Mouse (Mus musculus): ENCODE data around the gene Fbxl16. TPM values are rescaled to one million over a fixed set of nuclear protein-coding genes. Genes with fewer than 3 reads are reported as not detected.

The Fbxl16 gene
- polyA plus RNA-seq, 1 experiment, result 5.7 TPM

DNA sequence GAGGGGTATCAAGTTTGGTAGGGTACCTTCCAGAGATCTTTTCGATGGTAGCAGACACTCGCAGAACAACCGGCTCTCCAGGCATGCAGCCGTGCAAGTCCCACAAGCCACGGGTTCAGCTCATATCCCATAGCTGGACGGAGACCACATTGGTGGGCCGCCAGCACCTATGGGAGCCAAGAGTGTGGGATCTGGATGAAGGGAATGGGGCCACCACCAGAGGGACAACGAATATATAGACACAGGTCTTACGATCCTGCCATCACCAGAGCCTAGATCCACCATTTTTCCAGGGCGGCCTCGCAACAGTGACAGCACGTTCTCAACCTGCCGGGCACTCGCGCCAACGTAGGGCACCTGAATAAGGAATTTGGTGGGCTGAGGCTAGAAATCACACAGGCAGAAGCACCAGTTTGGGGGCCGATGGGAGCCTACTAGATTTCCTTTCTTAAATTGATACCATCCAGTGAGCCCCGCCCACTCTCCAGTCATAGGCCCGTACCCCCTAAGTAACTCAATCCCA, 17.5 kb upstream of the Fbxl16 start:
- Histone ChIP-seq H3K79me3 (ENCODE audit: low read depth) (peaks cover 7% of the 10 kb centered on the region), H3K36me3 (ENCODE audit: control insufficient read depth, insufficient read depth) (peaks cover 4% of the 10 kb centered on the region), H3ac (ENCODE audit: control insufficient read depth, insufficient read length, low read depth) (peak overlapping the region; percentile 85), H3K4me3 (ENCODE audit: insufficient read depth, poor library complexity, severe bottlenecking) (peak overlapping the region; percentile 79), H3K27me3 (ENCODE audit: control insufficient read depth, insufficient read depth, insufficient read length) (no peaks in the 10 kb centered on the region), H3K79me2 (ENCODE audit: control insufficient read depth, insufficient read depth) (peaks cover 26% of the 10 kb centered on the region)
- TF ChIP-seq CEBPB (IDR thresholded peaks at IDR 0.05; ENCODE audit: low read depth) (no peak), CTCF (IDR thresholded peaks at IDR 0.05; ENCODE audit: control insufficient read depth, insufficient read depth, insufficient read length) (no peak), MYOD1 (IDR thresholded peaks at IDR 0.05; ENCODE audit: control insufficient read depth, insufficient read length, low read depth) (no peak), MYOG (IDR thresholded peaks at IDR 0.05; ENCODE audit: control insufficient read depth, extremely low read depth, insufficient read length) (no peak), USF1 (IDR thresholded peaks at IDR 0.05; ENCODE audit: low read depth) (no peak), FOSL1 (IDR thresholded peaks at IDR 0.05; ENCODE audit: insufficient read depth, low read length, poor library complexity, severe bottlenecking) (no peak), MAX (IDR thresholded peaks at IDR 0.05) (no peak)

DNA sequence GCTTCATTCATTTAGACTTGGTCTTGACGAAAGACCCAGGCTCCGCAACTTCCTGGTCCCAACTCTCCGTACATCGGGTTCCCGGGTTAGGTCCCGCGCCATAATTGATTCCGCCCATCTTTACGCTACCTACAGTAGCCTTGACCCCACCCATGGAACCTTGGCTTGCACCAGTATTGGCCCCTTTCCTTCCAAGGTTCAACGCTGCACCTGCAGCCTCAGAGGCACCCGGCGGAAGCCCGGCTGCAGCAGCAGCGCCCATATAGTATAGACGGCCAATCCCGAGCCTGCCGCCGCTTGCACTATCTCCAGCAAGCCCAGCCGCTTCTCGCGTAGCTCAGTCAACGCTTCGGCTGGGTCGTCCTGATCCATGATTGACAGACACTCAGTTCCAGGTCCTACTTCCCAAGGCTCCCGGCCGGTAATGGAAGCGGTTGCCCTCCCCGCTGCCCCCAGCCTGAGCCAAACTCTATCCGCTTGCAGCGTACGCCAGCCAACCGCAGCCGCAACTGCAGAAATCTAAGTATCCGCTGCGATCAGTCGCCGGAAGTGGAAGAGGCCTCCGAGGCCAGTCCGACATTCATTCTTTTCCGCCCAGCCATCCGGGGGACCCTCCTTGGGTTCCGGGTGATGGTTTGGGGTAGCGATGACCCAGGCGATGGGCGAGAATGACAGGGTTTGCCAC, 16.9 kb upstream of the Fbxl16 start:
- TF ChIP-seq MYOG (IDR thresholded peaks at IDR 0.05; ENCODE audit: control insufficient read depth, extremely low read depth, insufficient read length), result no peak
- no peak for TF ChIP-seq MYOD1 (IDR thresholded peaks at IDR 0.05; ENCODE audit: control insufficient read depth, insufficient read length, low read depth)
- no peak for TF ChIP-seq USF1 (IDR thresholded peaks at IDR 0.05; ENCODE audit: low read depth)
- TF ChIP-seq CEBPB (IDR thresholded peaks at IDR 0.05; ENCODE audit: low read depth), result no peak
- TF ChIP-seq CTCF (IDR thresholded peaks at IDR 0.05; ENCODE audit: control insufficient read depth, insufficient read depth, insufficient read length), result no peak
- TF ChIP-seq FOSL1 (IDR thresholded peaks at IDR 0.05; ENCODE audit: insufficient read depth, low read length, poor library complexity, severe bottlenecking), result no peak
- no peak for TF ChIP-seq MAX (IDR thresholded peaks at IDR 0.05)
- Histone ChIP-seq H3K79me2 (ENCODE audit: control insufficient read depth, insufficient read depth) (peaks cover 30% of the 10 kb centered on the region), H3K4me3 (ENCODE audit: insufficient read depth, poor library complexity, severe bottlenecking) (peak overlapping the region; percentile 79), H3ac (ENCODE audit: control insufficient read depth, insufficient read length, low read depth) (peak overlapping the region; percentile 85), H3K27me3 (ENCODE audit: control insufficient read depth, insufficient read depth, insufficient read length) (no peaks in the 10 kb centered on the region), H3K36me3 (ENCODE audit: control insufficient read depth, insufficient read depth) (peaks cover 4% of the 10 kb centered on the region), H3K79me3 (ENCODE audit: low read depth) (peaks cover 7% of the 10 kb centered on the region)

DNA sequence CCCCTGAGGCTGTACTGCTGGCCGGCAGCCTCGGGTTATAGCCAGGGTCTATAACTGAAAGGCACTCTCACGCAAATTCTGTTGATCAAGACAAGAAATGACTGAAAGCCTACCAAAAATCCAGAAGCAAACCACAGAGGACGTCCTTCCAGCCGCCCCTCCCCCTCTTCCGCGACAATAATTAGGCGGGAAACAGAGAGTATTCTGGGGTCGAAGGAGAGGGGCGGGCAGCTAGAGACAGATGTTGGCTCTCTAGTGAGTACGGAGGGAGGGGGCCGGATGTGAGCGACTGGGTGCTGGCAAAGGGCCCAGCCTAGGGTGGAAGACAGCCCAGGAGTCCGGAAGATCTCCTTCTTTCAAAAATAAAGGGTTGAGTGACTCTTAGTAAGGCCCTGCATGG, 16.3 kb upstream of the Fbxl16 start, which contains the start of gene Fam173a:
Fam173a (minus strand) TSS at position 287 of the 400 bp plus-strand sequence.
- Histone ChIP-seq H3K79me2 (ENCODE audit: control insufficient read depth, insufficient read depth) (peaks cover 30% of the 10 kb centered on the region), H3K4me3 (ENCODE audit: insufficient read depth, poor library complexity, severe bottlenecking) (peak within 1 kb of the TSS; percentile 79), H3K79me3 (ENCODE audit: low read depth) (peaks cover 7% of the 10 kb centered on the region), H3K36me3 (ENCODE audit: control insufficient read depth, insufficient read depth) (peaks cover 4% of the 10 kb centered on the region), H3K27me3 (ENCODE audit: control insufficient read depth, insufficient read depth, insufficient read length) (no peaks in the 10 kb centered on the region), H3ac (ENCODE audit: control insufficient read depth, insufficient read length, low read depth) (peak within 1 kb of the TSS; percentile 85)
- TF ChIP-seq FOSL1 (IDR thresholded peaks at IDR 0.05; ENCODE audit: insufficient read depth, low read length, poor library complexity, severe bottlenecking) (no peak), MAX (IDR thresholded peaks at IDR 0.05) (no peak), MYOG (IDR thresholded peaks at IDR 0.05; ENCODE audit: control insufficient read depth, extremely low read depth, insufficient read length) (no peak), CEBPB (IDR thresholded peaks at IDR 0.05; ENCODE audit: low read depth) (no peak), USF1 (IDR thresholded peaks at IDR 0.05; ENCODE audit: low read depth) (no peak), CTCF (IDR thresholded peaks at IDR 0.05; ENCODE audit: control insufficient read depth, insufficient read depth, insufficient read length) (no peak), MYOD1 (IDR thresholded peaks at IDR 0.05; ENCODE audit: control insufficient read depth, insufficient read length, low read depth) (no peak)

DNA sequence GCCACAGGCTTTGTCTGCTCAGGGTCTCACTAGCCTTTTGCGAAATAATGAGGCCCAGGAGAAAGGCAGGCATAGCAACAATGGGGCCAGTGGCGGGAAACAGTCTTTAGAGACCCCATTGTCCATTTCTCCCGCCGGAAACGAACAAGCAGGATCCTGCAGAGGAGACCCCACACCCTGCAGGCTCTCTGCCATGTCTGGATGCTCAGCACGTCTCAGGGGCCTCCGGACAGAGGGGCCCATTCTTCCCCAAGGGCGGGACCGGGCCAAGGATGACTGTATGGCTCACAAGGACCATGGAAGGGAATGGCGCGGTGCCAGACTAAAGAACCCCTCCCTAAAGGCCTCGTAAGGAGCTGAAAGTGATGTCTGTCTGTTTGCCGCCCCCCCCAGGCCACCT, 14.7 kb upstream of the Fbxl16 start:
- Histone ChIP-seq H3K79me2 (ENCODE audit: control insufficient read depth, insufficient read depth) (peaks cover 30% of the 10 kb centered on the region), H3K79me3 (ENCODE audit: low read depth) (peaks cover 7% of the 10 kb centered on the region), H3K36me3 (ENCODE audit: control insufficient read depth, insufficient read depth) (peaks cover 4% of the 10 kb centered on the region), H3ac (ENCODE audit: control insufficient read depth, insufficient read length, low read depth) (no peak overlapping the region), H3K4me3 (ENCODE audit: insufficient read depth, poor library complexity, severe bottlenecking) (no peak overlapping the region), H3K27me3 (ENCODE audit: control insufficient read depth, insufficient read depth, insufficient read length) (no peaks in the 10 kb centered on the region)
- TF ChIP-seq FOSL1 (IDR thresholded peaks at IDR 0.05; ENCODE audit: insufficient read depth, low read length, poor library complexity, severe bottlenecking) (no peak), MYOD1 (IDR thresholded peaks at IDR 0.05; ENCODE audit: control insufficient read depth, insufficient read length, low read depth) (no peak), MAX (IDR thresholded peaks at IDR 0.05) (no peak), CEBPB (IDR thresholded peaks at IDR 0.05; ENCODE audit: low read depth) (no peak), CTCF (IDR thresholded peaks at IDR 0.05; ENCODE audit: control insufficient read depth, insufficient read depth, insufficient read length) (no peak), USF1 (IDR thresholded peaks at IDR 0.05; ENCODE audit: low read depth) (no peak), MYOG (IDR thresholded peaks at IDR 0.05; ENCODE audit: control insufficient read depth, extremely low read depth, insufficient read length) (no peak)

DNA sequence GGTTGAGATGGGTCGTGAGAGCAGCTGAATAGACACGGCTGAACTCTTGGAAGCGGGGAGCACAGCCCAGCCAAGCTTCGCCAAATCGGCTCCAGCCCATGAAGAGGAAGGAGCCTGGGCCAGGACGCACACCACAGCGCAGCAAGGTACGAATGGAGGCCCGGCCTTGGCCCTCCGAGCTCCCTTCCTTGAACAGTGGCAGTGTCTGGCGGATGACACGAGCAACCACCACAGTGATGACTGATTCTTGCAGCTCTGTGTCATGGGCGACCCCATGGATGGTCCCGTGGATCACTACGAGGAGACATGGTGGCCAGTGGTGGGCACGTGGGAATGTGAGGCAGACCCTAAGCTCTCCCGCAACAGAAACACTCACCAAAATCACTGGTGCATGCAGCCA, 13.9 kb upstream of the Fbxl16 start:
- Histone ChIP-seq H3K36me3 (ENCODE audit: control insufficient read depth, insufficient read depth) (no peaks in the 10 kb centered on the region), H3K4me3 (ENCODE audit: insufficient read depth, poor library complexity, severe bottlenecking) (no peak overlapping the region), H3ac (ENCODE audit: control insufficient read depth, insufficient read length, low read depth) (no peak overlapping the region), H3K79me2 (ENCODE audit: control insufficient read depth, insufficient read depth) (peaks cover 30% of the 10 kb centered on the region), H3K79me3 (ENCODE audit: low read depth) (peaks cover 7% of the 10 kb centered on the region), H3K27me3 (ENCODE audit: control insufficient read depth, insufficient read depth, insufficient read length) (no peaks in the 10 kb centered on the region)
- TF ChIP-seq USF1 (IDR thresholded peaks at IDR 0.05; ENCODE audit: low read depth) (no peak), MYOD1 (IDR thresholded peaks at IDR 0.05; ENCODE audit: control insufficient read depth, insufficient read length, low read depth) (no peak), MYOG (IDR thresholded peaks at IDR 0.05; ENCODE audit: control insufficient read depth, extremely low read depth, insufficient read length) (no peak), FOSL1 (IDR thresholded peaks at IDR 0.05; ENCODE audit: insufficient read depth, low read length, poor library complexity, severe bottlenecking) (no peak), MAX (IDR thresholded peaks at IDR 0.05) (no peak), CEBPB (IDR thresholded peaks at IDR 0.05; ENCODE audit: low read depth) (no peak), CTCF (IDR thresholded peaks at IDR 0.05; ENCODE audit: control insufficient read depth, insufficient read depth, insufficient read length) (no peak)

All from C2C12 (cell line).